Mouse (Mus musculus) MEL (cell line): ENCODE data around the gene Car6. TPM values are rescaled to one million over a fixed set of nuclear protein-coding genes. Genes with fewer than 3 reads are reported as not detected.

Source experiments
- DNase-seq: peaks from one replicate; pipeline ENCODE4 v3.0.0; 2011; ENCODE audit warnings: low read depth, low spot score
- H3K27ac ChIP-seq: 2 replicates; pipeline ENCODE4 v1.5.1; 2012; ENCODE audit warnings: low read depth, mild to moderate bottlenecking, control low read depth, low read length, moderate library complexity; ENCODE audit not compliant: control insufficient read depth
- H3K27me3 ChIP-seq, 2 experiments: fragments of 150-350 bp in 1 of 2; sonication (generic) in 1 of 2; 2 replicates each; pipeline ENCODE4 v1.6.1; 2012; ENCODE audit warnings: low read length in 2 of 2, mild to moderate bottlenecking in 2 of 2, improper control_type of control experiment in 1 of 2, moderate library complexity in 1 of 2; ENCODE audit not compliant: insufficient read depth in 2 of 2, control insufficient read depth in 1 of 2
- H3K36me3 ChIP-seq, 2 experiments: 2 replicates each; pipeline ENCODE4 v1.6.1; 2012 to 2014; ENCODE audit warnings: low read length in 2 of 2, improper control_type of control experiment in 1 of 2, inconsistent platforms in 1 of 2, mild to moderate bottlenecking in 1 of 2; ENCODE audit not compliant: insufficient read depth in 2 of 2, control insufficient read depth in 1 of 2
- H3K4me1 ChIP-seq, 2 experiments: fragments of 150-350 bp in 1 of 2; sonication (generic) in 1 of 2; 2 replicates each; pipeline ENCODE4 v1.6.1; 2012; ENCODE audit warnings: low read length in 2 of 2, improper control_type of control experiment in 1 of 2, mild to moderate bottlenecking in 1 of 2; ENCODE audit not compliant: insufficient read depth in 2 of 2, control insufficient read depth in 1 of 2
- H3K4me3 ChIP-seq, 2 experiments: fragments of 150-350 bp in 1 of 2; sonication (generic) in 1 of 2; 2 replicates each; pipeline ENCODE4 v1.5.1; 2012; ENCODE audit warnings: low read depth in 2 of 2, low read length in 2 of 2, mild to moderate bottlenecking in 2 of 2, moderate library complexity in 2 of 2, control low read depth in 1 of 2, improper control_type of control experiment in 1 of 2; ENCODE audit not compliant: control insufficient read depth in 1 of 2, insufficient read depth in 1 of 2
- H3K79me2 ChIP-seq: 2 replicates; pipeline ENCODE4 v1.6.1; 2012; ENCODE audit warnings: mild to moderate bottlenecking, low read length, moderate library complexity; ENCODE audit not compliant: control insufficient read depth, poor library complexity, insufficient read depth
- H3K9ac ChIP-seq: 2 replicates; pipeline ENCODE4 v1.6.1; 2012; ENCODE audit warnings: low read depth, mild to moderate bottlenecking, control low read depth, low read length, moderate library complexity; ENCODE audit not compliant: control insufficient read depth, poor library complexity, severe bottlenecking
- H3K9me3 ChIP-seq: fragments of 150-350 bp; sonication (generic); replicated peaks from 2 replicates; pipeline ENCODE4 v1.6.1; 2012; ENCODE audit warnings: mild to moderate bottlenecking, low read length, improper control_type of control experiment, moderate library complexity; ENCODE audit not compliant: insufficient read depth
- CTCF ChIP-seq, 3 experiments: IDR thresholded peaks in 2 of 3; conservative IDR thresholded peaks in 1 of 3; 2 replicates each; pipeline ENCODE4 v1.5.1; 2011 to 2012; ENCODE audit warnings: low read length in 3 of 3, low read depth in 2 of 3, mild to moderate bottlenecking in 2 of 3, improper control_type of control experiment in 1 of 3, inconsistent platforms in 1 of 3, mixed read lengths in 1 of 3, moderate library complexity in 1 of 3; ENCODE audit not compliant: control insufficient read depth in 1 of 3, insufficient read depth in 1 of 3, poor library complexity in 1 of 3, severe bottlenecking in 1 of 3
- ELF1 ChIP-seq: IDR thresholded peaks from 2 replicates; pipeline ENCODE4 v1.6.1; 2014; ENCODE audit warnings: low read depth, mild to moderate bottlenecking, inconsistent platforms, low read length, improper control_type of control experiment, moderate library complexity
- GABPA ChIP-seq: IDR thresholded peaks from 2 replicates; pipeline ENCODE4 v1.6.1; 2012; ENCODE audit warnings: low read depth, mild to moderate bottlenecking, inconsistent platforms, low read length, improper control_type of control experiment, moderate library complexity
- KAT2A ChIP-seq: conservative IDR thresholded peaks from 2 replicates; pipeline ENCODE4 v1.6.1; 2012; ENCODE audit warnings: low read depth, low read length, improper control_type of control experiment, inconsistent platforms
- MAX ChIP-seq: IDR thresholded peaks from 2 replicates; pipeline ENCODE4 v1.6.1; 2011; ENCODE audit warnings: low read length, improper control_type of control experiment
- MAZ ChIP-seq: IDR thresholded peaks from 2 replicates; pipeline ENCODE4 v1.6.1; 2012; ENCODE audit warnings: low read depth, mild to moderate bottlenecking, inconsistent platforms, low read length, improper control_type of control experiment
- MEF2A ChIP-seq: IDR thresholded peaks from 2 replicates; pipeline ENCODE4 v1.6.1; 2014; ENCODE audit warnings: low read depth, mild to moderate bottlenecking, inconsistent platforms, low read length, improper control_type of control experiment; ENCODE audit not compliant: poor library complexity, insufficient replicate concordance, severe bottlenecking; ENCODE audit errors: extremely low read depth
- MXI1 ChIP-seq: IDR thresholded peaks from 2 replicates; pipeline ENCODE4 v1.6.1; 2011; ENCODE audit warnings: mild to moderate bottlenecking, low read depth, low read length, improper control_type of control experiment
- RAD21 ChIP-seq: IDR thresholded peaks from 2 replicates; pipeline ENCODE4 v1.6.1; 2011; ENCODE audit warnings: mild to moderate bottlenecking, low read depth, low read length, improper control_type of control experiment
- SMC3 ChIP-seq: IDR thresholded peaks from 2 replicates; pipeline ENCODE4 v1.6.1; 2011; ENCODE audit warnings: low read depth, low read length, improper control_type of control experiment
- TAL1 ChIP-seq: IDR thresholded peaks from 2 replicates; pipeline ENCODE4 v1.6.1; 2012; ENCODE audit warnings: mild to moderate bottlenecking, inconsistent platforms, low read length, moderate library complexity, mixed read lengths
- USF2 ChIP-seq, 2 experiments: IDR thresholded peaks; 2 replicates each; pipeline ENCODE4 v1.6.1; 2011 to 2012; ENCODE audit warnings: improper control_type of control experiment in 2 of 2, low read length in 2 of 2, borderline replicate concordance in 1 of 2, inconsistent platforms in 1 of 2, low read depth in 1 of 2, mild to moderate bottlenecking in 1 of 2; ENCODE audit not compliant: insufficient read depth in 1 of 2
- ZKSCAN1 ChIP-seq: IDR thresholded peaks from 2 replicates; pipeline ENCODE4 v1.6.1; 2012; ENCODE audit warnings: low read depth, mild to moderate bottlenecking, inconsistent platforms, low read length, improper control_type of control experiment, moderate library complexity
- polyA plus RNA-seq, 2 experiments: library from polyadenylated mRNA; stranded (reverse) in 1 of 2; unstranded in 1 of 2; fragments of >175 nt in 1 of 2; fragments of >200 nt in 1 of 2; gene quantifications; 2 replicates each; pipeline versions ENCODE4 v1.2.1 to v1.2.4; 2012; ENCODE audit warnings: low replicate concordance in 2 of 2, low read depth in 1 of 2; ENCODE audit not compliant: insufficient read length in 2 of 2, insufficient read depth in 1 of 2, missing spikeins in 1 of 2
- total RNA-seq: library from RNA; depleted of rRNA; stranded (reverse); fragments of 300-350 nt; gene quantifications from 2 replicates; pipeline ENCODE4 v1.2.3, GENCODE M21; 2012

Car6 gene
- total and polyA plus RNA-seq, 3 experiments: 0.19 TPM; not detected in 2

GRCm38 (mm10) chr4:150168406-150168805 lies 32.7 kb downstream of the Car6 start:
- H3K79me2 ChIP-seq: no peaks in the 10 kb centered on the region
- TF ChIP-seq SMC3: no peak
- TF ChIP-seq MXI1: no peak
- no peak for DNase-seq
- H3K9ac ChIP-seq: no peak overlapping the region
- H3K9me3 ChIP-seq: no peaks in the 10 kb centered on the region
- H3K27ac ChIP-seq: no peak overlapping the region
- no peak overlapping the region for H3K4me3 ChIP-seq
- peaks cover 0 to 9% of the 10 kb centered on the region in 2 experiments; a peak in 1 of 4 replicates for H3K36me3 ChIP-seq
- peaks cover 0 to 14% of the 10 kb centered on the region in 2 experiments; a peak in 2 of 4 replicates for H3K4me1 ChIP-seq
- peaks cover 2 to 3% of the 10 kb centered on the region in 2 experiments; a peak in 3 of 4 replicates for H3K27me3 ChIP-seq

- H3K4me1 ChIP-seq: no peaks in the 10 kb centered on the region
- no peaks in the 10 kb centered on the region for H3K79me2 ChIP-seq
- H3K9ac ChIP-seq: no peak overlapping the region
- TF ChIP-seq GABPA (no peak), KAT2A (no peak), ZKSCAN1 (no peak)
- TF ChIP-seq, all 39 proteins: peak for 0
- peaks cover 2 to 3% of the 10 kb centered on the region in 2 experiments; a peak in 3 of 4 replicates for H3K27me3 ChIP-seq
- no peaks in the 10 kb centered on the region for H3K9me3 ChIP-seq
- no peaks in the 10 kb centered on the region for H3K36me3 ChIP-seq
- H3K4me3 ChIP-seq: 0 out of 4 replicates have a peak overlapping the region, but pooled peaks of 1 of the 2 experiments have one; percentile 2
- DNase-seq: no peak
- H3K27ac ChIP-seq: no peak overlapping the region
These were observed 36.3 kb downstream of the Car6 start for GRCm38 (mm10) chr4:150164875-150165274.

GRCm38 (mm10) chr4:150162561-150163169 lies 38.5 kb downstream of the Car6 start:
- TF ChIP-seq TAL1 (no peak), SMC3 (0 out of 2 replicates have a peak, but pooled peaks have one; percentile 1), RAD21 (no peak), USF2 (IDR thresholded peaks at IDR 0.05; ENCODE audit: borderline replicate concordance in 1 of 2, insufficient read depth in 1 of 2, low read depth in 1 of 2, low read length in 2 of 2) (no peak), ELF1 (peak; percentile 84), MEF2A (no peak), MAZ (no peak), MAX (no peak), CTCF (IDR thresholded peaks at IDR 0.05 in 2 of 3, conservative IDR thresholded peaks at IDR 0.05 in 1 of 3; ENCODE audit: control insufficient read depth in 1 of 3, insufficient read depth in 1 of 3, low read depth in 2 of 3, low read length in 3 of 3, poor library complexity in 1 of 3, severe bottlenecking in 1 of 3) (peak; percentile 57 to 82 (median 62))
- Histone ChIP-seq H3K4me3 (no peak overlapping the region), H3K36me3 (no peaks in the 10 kb centered on the region), H3K4me1 (no peaks in the 10 kb centered on the region), H3K9ac (no peak overlapping the region), H3K9me3 (no peaks in the 10 kb centered on the region), H3K79me2 (no peaks in the 10 kb centered on the region), H3K27me3 (peaks cover 0 to under 1% of the 10 kb centered on the region in 2 experiments; a peak in 1 of 4 replicates), H3K27ac (no peak overlapping the region)
- DNase-seq: peak; percentile 67
